Mouse (Mus musculus): ENCODE data around the gene Scin. TPM values are rescaled to one million over a fixed set of nuclear protein-coding genes. Genes with fewer than 3 reads are reported as not detected.

Gene Scin
- polyA plus RNA-seq, 1 experiment from 2014 or later, result 3.9 TPM

GRCm38 (mm10) chr12:40117045-40117444, 17.0 kb downstream of the Scin start:
- Histone ChIP-seq H3K27ac (ENCODE audit: low read length) (no peak overlapping the region), H3K9me3 (ENCODE audit: control insufficient read depth, low read depth, low read length) (no peaks in the 10 kb centered on the region), H3K4me2 (replicated peaks; ENCODE audit: low read depth, low read length) (no peak overlapping the region), H3K27me3 (ENCODE audit: control insufficient read depth, insufficient read depth, low read length) (no peaks in the 10 kb centered on the region), H3K36me3 (ENCODE audit: control insufficient read depth, insufficient read depth, low read length) (no peaks in the 10 kb centered on the region), H3K4me1 (ENCODE audit: control insufficient read depth, insufficient read depth, low read length) (no peaks in the 10 kb centered on the region), H3K9ac (replicated peaks; ENCODE audit: low read depth, low read length) (no peak overlapping the region), H3K4me3 (ENCODE audit: low read depth, low read length) (no peak overlapping the region)
- 79% methylated on average over 6 of the region's 6 CpGs for WGBS
- ATAC-seq (ENCODE audit: insufficient number of reproducible peaks, insufficient read depth, low FRiP score, low read depth), result no peak

GRCm38 (mm10) chr12:40116214-40116613, 17.8 kb downstream of the Scin start:
- H3K4me1 ChIP-seq (ENCODE audit: control insufficient read depth, insufficient read depth, low read length), result no peaks in the 10 kb centered on the region
- no peak overlapping the region for H3K4me2 ChIP-seq (replicated peaks; ENCODE audit: low read depth, low read length)
- H3K27ac ChIP-seq (ENCODE audit: low read length), result no peak overlapping the region
- H3K4me3 ChIP-seq (ENCODE audit: low read depth, low read length), result no peak overlapping the region
- H3K27me3 ChIP-seq (ENCODE audit: control insufficient read depth, insufficient read depth, low read length), result no peaks in the 10 kb centered on the region
- no peak overlapping the region for H3K9ac ChIP-seq (replicated peaks; ENCODE audit: low read depth, low read length)
- 81% methylated on average over 5 of the region's 5 CpGs for WGBS
- no peak for ATAC-seq (ENCODE audit: insufficient number of reproducible peaks, insufficient read depth, low FRiP score, low read depth)
- no peaks in the 10 kb centered on the region for H3K36me3 ChIP-seq (ENCODE audit: control insufficient read depth, insufficient read depth, low read length)
- H3K9me3 ChIP-seq (ENCODE audit: control insufficient read depth, low read depth, low read length), result no peaks in the 10 kb centered on the region

- H3K27ac ChIP-seq (ENCODE audit: low read length), result no peak overlapping the region
- ATAC-seq (ENCODE audit: insufficient number of reproducible peaks, insufficient read depth, low FRiP score, low read depth), result no peak
- no peaks in the 10 kb centered on the region for H3K36me3 ChIP-seq (ENCODE audit: control insufficient read depth, insufficient read depth, low read length)
- H3K4me2 ChIP-seq (replicated peaks; ENCODE audit: low read depth, low read length), result no peak overlapping the region
- no peak overlapping the region for H3K9ac ChIP-seq (replicated peaks; ENCODE audit: low read depth, low read length)
- no peaks in the 10 kb centered on the region for H3K4me1 ChIP-seq (ENCODE audit: control insufficient read depth, insufficient read depth, low read length)
- WGBS, result 87% methylated on average over 4 of the region's 4 CpGs
- no peaks in the 10 kb centered on the region for H3K27me3 ChIP-seq (ENCODE audit: control insufficient read depth, insufficient read depth, low read length)
- no peaks in the 10 kb centered on the region for H3K9me3 ChIP-seq (ENCODE audit: control insufficient read depth, low read depth, low read length)
- no peak overlapping the region for H3K4me3 ChIP-seq (ENCODE audit: low read depth, low read length)
These were observed 19.1 kb downstream of the Scin start for GRCm38 (mm10) chr12:40114883-40115282.

GRCm38 (mm10) chr12:40114020-40114419, 20.0 kb downstream of the Scin start:
- H3K9me3 ChIP-seq (ENCODE audit: control insufficient read depth, low read depth, low read length), result no peaks in the 10 kb centered on the region
- no peak overlapping the region for H3K4me2 ChIP-seq (replicated peaks; ENCODE audit: low read depth, low read length)
- no peak for ATAC-seq (ENCODE audit: insufficient number of reproducible peaks, insufficient read depth, low FRiP score, low read depth)
- no peaks in the 10 kb centered on the region for H3K4me1 ChIP-seq (ENCODE audit: control insufficient read depth, insufficient read depth, low read length)
- no peak overlapping the region for H3K9ac ChIP-seq (replicated peaks; ENCODE audit: low read depth, low read length)
- no peaks in the 10 kb centered on the region for H3K27me3 ChIP-seq (ENCODE audit: control insufficient read depth, insufficient read depth, low read length)
- H3K36me3 ChIP-seq (ENCODE audit: control insufficient read depth, insufficient read depth, low read length), result no peaks in the 10 kb centered on the region
- H3K27ac ChIP-seq (ENCODE audit: low read length), result no peak overlapping the region
- 77% methylated on average over 3 of the region's 3 CpGs for WGBS
- H3K4me3 ChIP-seq (ENCODE audit: low read depth, low read length), result no peak overlapping the region

- no peak overlapping the region for H3K27ac ChIP-seq (ENCODE audit: low read length)
- H3K36me3 ChIP-seq (ENCODE audit: control insufficient read depth, insufficient read depth, low read length), result no peaks in the 10 kb centered on the region
- no peaks in the 10 kb centered on the region for H3K27me3 ChIP-seq (ENCODE audit: control insufficient read depth, insufficient read depth, low read length)
- H3K4me1 ChIP-seq (ENCODE audit: control insufficient read depth, insufficient read depth, low read length), result no peaks in the 10 kb centered on the region
- no peak overlapping the region for H3K9ac ChIP-seq (replicated peaks; ENCODE audit: low read depth, low read length)
- ATAC-seq (ENCODE audit: insufficient number of reproducible peaks, insufficient read depth, low FRiP score, low read depth), result no peak
- H3K4me2 ChIP-seq (replicated peaks; ENCODE audit: low read depth, low read length), result no peak overlapping the region
- WGBS, result 70% methylated on average over 2 of the region's 2 CpGs
- no peak overlapping the region for H3K4me3 ChIP-seq (ENCODE audit: low read depth, low read length)
- H3K9me3 ChIP-seq (ENCODE audit: control insufficient read depth, low read depth, low read length), result no peaks in the 10 kb centered on the region
These were observed 20.4 kb downstream of the Scin start for GRCm38 (mm10) chr12:40113605-40114004.

- no peak overlapping the region for H3K4me2 ChIP-seq (replicated peaks; ENCODE audit: low read depth, low read length)
- 90% methylated on average over 1 of the region's 1 CpGs for WGBS
- H3K36me3 ChIP-seq (ENCODE audit: control insufficient read depth, insufficient read depth, low read length), result no peaks in the 10 kb centered on the region
- no peaks in the 10 kb centered on the region for H3K27me3 ChIP-seq (ENCODE audit: control insufficient read depth, insufficient read depth, low read length)
- H3K27ac ChIP-seq (ENCODE audit: low read length), result no peak overlapping the region
- H3K4me3 ChIP-seq (ENCODE audit: low read depth, low read length), result no peak overlapping the region
- ATAC-seq (ENCODE audit: insufficient number of reproducible peaks, insufficient read depth, low FRiP score, low read depth), result no peak
- no peaks in the 10 kb centered on the region for H3K4me1 ChIP-seq (ENCODE audit: control insufficient read depth, insufficient read depth, low read length)
- no peak overlapping the region for H3K9ac ChIP-seq (replicated peaks; ENCODE audit: low read depth, low read length)
- H3K9me3 ChIP-seq (ENCODE audit: control insufficient read depth, low read depth, low read length), result no peaks in the 10 kb centered on the region
These were observed 24.8 kb downstream of the Scin start for GRCm38 (mm10) chr12:40109227-40109626.

GRCm38 (mm10) chr12:40108143-40108542, 25.9 kb downstream of the Scin start:
- Histone ChIP-seq H3K9me3 (ENCODE audit: control insufficient read depth, low read depth, low read length) (no peaks in the 10 kb centered on the region), H3K27ac (ENCODE audit: low read length) (no peak overlapping the region), H3K27me3 (ENCODE audit: control insufficient read depth, insufficient read depth, low read length) (no peaks in the 10 kb centered on the region), H3K4me3 (ENCODE audit: low read depth, low read length) (no peak overlapping the region), H3K4me2 (replicated peaks; ENCODE audit: low read depth, low read length) (no peak overlapping the region), H3K4me1 (ENCODE audit: control insufficient read depth, insufficient read depth, low read length) (no peaks in the 10 kb centered on the region), H3K36me3 (ENCODE audit: control insufficient read depth, insufficient read depth, low read length) (no peaks in the 10 kb centered on the region), H3K9ac (replicated peaks; ENCODE audit: low read depth, low read length) (no peak overlapping the region)
- 68% methylated on average over 2 of the region's 2 CpGs for WGBS
- no peak for ATAC-seq (ENCODE audit: insufficient number of reproducible peaks, insufficient read depth, low FRiP score, low read depth)

GRCm38 (mm10) chr12:40106874-40107273, 27.2 kb downstream of the Scin start:
- no peak overlapping the region for H3K4me3 ChIP-seq (ENCODE audit: low read depth, low read length)
- no peak overlapping the region for H3K9ac ChIP-seq (replicated peaks; ENCODE audit: low read depth, low read length)
- no peaks in the 10 kb centered on the region for H3K27me3 ChIP-seq (ENCODE audit: control insufficient read depth, insufficient read depth, low read length)
- H3K4me1 ChIP-seq (ENCODE audit: control insufficient read depth, insufficient read depth, low read length), result no peaks in the 10 kb centered on the region
- WGBS, result 27% methylated on average over 5 of the region's 5 CpGs
- no peaks in the 10 kb centered on the region for H3K9me3 ChIP-seq (ENCODE audit: control insufficient read depth, low read depth, low read length)
- no peak overlapping the region for H3K4me2 ChIP-seq (replicated peaks; ENCODE audit: low read depth, low read length)
- no peak overlapping the region for H3K27ac ChIP-seq (ENCODE audit: low read length)
- H3K36me3 ChIP-seq (ENCODE audit: control insufficient read depth, insufficient read depth, low read length), result no peaks in the 10 kb centered on the region
- no peak; the same call in 1 of the 2 replicates for ATAC-seq (ENCODE audit: insufficient number of reproducible peaks, insufficient read depth, low FRiP score, low read depth)

GRCm38 (mm10) chr12:40104750-40105149, 29.3 kb downstream of the Scin start:
- Histone ChIP-seq H3K27ac (ENCODE audit: low read length) (no peak overlapping the region), H3K27me3 (ENCODE audit: control insufficient read depth, insufficient read depth, low read length) (no peaks in the 10 kb centered on the region), H3K36me3 (ENCODE audit: control insufficient read depth, insufficient read depth, low read length) (no peaks in the 10 kb centered on the region), H3K4me1 (ENCODE audit: control insufficient read depth, insufficient read depth, low read length) (no peaks in the 10 kb centered on the region), H3K4me3 (ENCODE audit: low read depth, low read length) (no peak overlapping the region), H3K9me3 (ENCODE audit: control insufficient read depth, low read depth, low read length) (no peaks in the 10 kb centered on the region), H3K9ac (replicated peaks; ENCODE audit: low read depth, low read length) (no peak overlapping the region), H3K4me2 (replicated peaks; ENCODE audit: low read depth, low read length) (no peak overlapping the region)
- 74% methylated on average over 2 of the region's 2 CpGs for WGBS
- no peak for ATAC-seq (ENCODE audit: insufficient number of reproducible peaks, insufficient read depth, low FRiP score, low read depth)

Measured in stomach, embryonic 14.5 days (tissue).